Mouse (Mus musculus): Measurements from ENCODE around the gene Mdm2. TPM values are rescaled to one million over a fixed set of nuclear protein-coding genes. Genes with fewer than 3 reads are reported as not detected.
"Not testable (repeated sequence)": the region's sequence is repeated elsewhere in the genome, so short reads cannot be mapped to it uniquely, and the experiment has no call there.

The Mdm2 gene
- polyA plus RNA-seq, 1 experiment, result 36.0 TPM

- TF ChIP-seq CEBPB (IDR thresholded peaks at IDR 0.05; ENCODE audit: low read depth) (no peak), MYOD1 (IDR thresholded peaks at IDR 0.05; ENCODE audit: control insufficient read depth, insufficient read length, low read depth) (no peak), FOSL1 (IDR thresholded peaks at IDR 0.05; ENCODE audit: insufficient read depth, low read length, poor library complexity, severe bottlenecking) (no peak), MAX (IDR thresholded peaks at IDR 0.05) (no peak), CTCF (IDR thresholded peaks at IDR 0.05; ENCODE audit: control insufficient read depth, insufficient read depth, insufficient read length) (no peak), USF1 (IDR thresholded peaks at IDR 0.05; ENCODE audit: low read depth) (no peak)
- H3K4me3 ChIP-seq (ENCODE audit: insufficient read depth, poor library complexity, severe bottlenecking), result no peak overlapping the region
- no peaks in the 10 kb centered on the region for H3K36me3 ChIP-seq (ENCODE audit: control insufficient read depth, insufficient read depth)
- H3K27me3 ChIP-seq (ENCODE audit: control insufficient read depth, insufficient read depth, insufficient read length), result no peaks in the 10 kb centered on the region
- no peak overlapping the region for H3ac ChIP-seq (ENCODE audit: control insufficient read depth, insufficient read length, low read depth)
- no peaks in the 10 kb centered on the region for H3K79me3 ChIP-seq (ENCODE audit: low read depth)
- H3K79me2 ChIP-seq (ENCODE audit: control insufficient read depth, insufficient read depth), result no peaks in the 10 kb centered on the region
These were observed 13.7 kb upstream of the Mdm2 start for GRCm38 (mm10) chr10:117724136-117724718.

DNA sequence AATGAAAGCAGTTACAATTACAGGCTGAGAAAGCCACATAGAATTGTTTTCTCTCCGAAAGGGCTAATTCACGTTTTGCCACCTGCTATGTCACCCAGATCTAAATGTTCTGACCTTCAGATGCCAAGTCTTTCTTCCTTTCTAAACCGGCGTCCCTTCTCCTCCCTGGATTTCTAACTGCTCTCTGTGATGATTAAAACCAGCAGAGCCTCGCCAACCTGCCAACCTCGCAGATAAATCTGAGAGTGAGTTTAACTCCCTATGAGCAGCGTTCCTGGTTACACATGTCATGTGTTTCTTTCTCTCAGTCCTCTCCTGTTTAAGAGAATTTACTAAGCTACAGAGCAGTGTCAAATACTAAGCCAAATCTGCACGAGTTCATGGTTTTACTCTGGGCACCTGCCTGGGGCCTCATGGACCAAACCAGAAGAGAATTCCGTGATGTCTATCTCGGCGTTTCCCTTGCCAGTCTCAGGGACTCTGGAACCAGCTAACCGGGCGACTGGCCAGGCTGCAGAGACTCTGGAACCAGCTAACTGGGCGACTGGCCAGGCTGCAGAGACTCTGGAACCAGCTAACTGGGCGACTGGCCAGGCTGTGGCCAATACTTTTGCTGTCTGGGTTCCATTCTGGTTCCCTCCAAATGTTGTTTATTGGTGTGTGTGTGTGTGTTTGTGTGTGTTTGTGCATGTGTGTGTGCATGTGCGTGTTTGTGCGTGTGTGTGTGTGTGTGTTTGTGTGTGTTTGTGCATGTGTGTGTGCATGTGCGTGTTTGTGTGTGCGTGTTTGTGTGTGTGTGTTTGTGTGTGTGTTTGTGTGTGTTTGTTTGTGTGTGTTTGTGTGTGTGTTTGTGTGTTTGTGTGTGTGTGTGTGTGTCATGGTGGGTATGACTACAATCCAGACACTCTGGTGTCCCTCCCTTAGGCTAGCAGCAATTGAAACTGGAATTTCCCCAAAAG lies 7.9 kb upstream of the Mdm2 start:
- Histone ChIP-seq H3K79me3 (ENCODE audit: low read depth) (no peaks in the 10 kb centered on the region), H3K27me3 (ENCODE audit: control insufficient read depth, insufficient read depth, insufficient read length) (no peaks in the 10 kb centered on the region), H3ac (ENCODE audit: control insufficient read depth, insufficient read length, low read depth) (no peak overlapping the region), H3K36me3 (ENCODE audit: control insufficient read depth, insufficient read depth) (no peaks in the 10 kb centered on the region), H3K4me3 (ENCODE audit: insufficient read depth, poor library complexity, severe bottlenecking) (no peak overlapping the region), H3K79me2 (ENCODE audit: control insufficient read depth, insufficient read depth) (no peaks in the 10 kb centered on the region)
- TF ChIP-seq MYOD1 (IDR thresholded peaks at IDR 0.05; ENCODE audit: control insufficient read depth, insufficient read length, low read depth) (no peak), USF1 (IDR thresholded peaks at IDR 0.05; ENCODE audit: low read depth) (no peak), MAX (IDR thresholded peaks at IDR 0.05) (no peak), CTCF (IDR thresholded peaks at IDR 0.05; ENCODE audit: control insufficient read depth, insufficient read depth, insufficient read length) (no peak), CEBPB (IDR thresholded peaks at IDR 0.05; ENCODE audit: low read depth) (no peak), FOSL1 (IDR thresholded peaks at IDR 0.05; ENCODE audit: insufficient read depth, low read length, poor library complexity, severe bottlenecking) (no peak), MYOG (IDR thresholded peaks at IDR 0.05; ENCODE audit: control insufficient read depth, extremely low read depth, insufficient read length) (no peak)

GRCm38 (mm10) chr10:117717583-117717982 lies 7.0 kb upstream of the Mdm2 start:
- no peak overlapping the region for H3K4me3 ChIP-seq (ENCODE audit: insufficient read depth, poor library complexity, severe bottlenecking)
- H3K79me2 ChIP-seq (ENCODE audit: control insufficient read depth, insufficient read depth), result no peaks in the 10 kb centered on the region
- no peaks in the 10 kb centered on the region for H3K36me3 ChIP-seq (ENCODE audit: control insufficient read depth, insufficient read depth)
- no peaks in the 10 kb centered on the region for H3K27me3 ChIP-seq (ENCODE audit: control insufficient read depth, insufficient read depth, insufficient read length)
- TF ChIP-seq MYOG (IDR thresholded peaks at IDR 0.05; ENCODE audit: control insufficient read depth, extremely low read depth, insufficient read length), result no peak
- peak; percentile 90 for TF ChIP-seq FOSL1 (IDR thresholded peaks at IDR 0.05; ENCODE audit: insufficient read depth, low read length, poor library complexity, severe bottlenecking)
- no peaks in the 10 kb centered on the region for H3K79me3 ChIP-seq (ENCODE audit: low read depth)
- no peak overlapping the region for H3ac ChIP-seq (ENCODE audit: control insufficient read depth, insufficient read length, low read depth)

DNA sequence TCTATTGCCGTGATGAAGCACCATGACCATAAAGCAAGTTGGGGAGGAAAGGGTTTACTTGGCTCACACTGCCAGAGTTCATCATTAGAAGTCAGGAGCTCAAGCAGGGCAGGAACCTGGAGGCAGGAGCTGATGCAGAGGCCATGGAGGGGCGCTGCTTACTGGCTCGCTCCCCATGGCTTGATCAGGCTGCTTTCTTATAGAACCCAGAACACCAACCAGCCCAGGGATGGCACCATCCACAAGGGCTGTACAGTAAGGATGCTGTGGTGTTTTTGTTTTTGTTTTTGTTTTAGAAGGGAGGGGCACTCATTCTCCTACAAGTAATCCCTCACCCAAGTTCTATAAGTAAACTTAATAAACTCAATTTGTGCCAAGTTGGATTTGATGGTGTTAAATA lies 6.1 kb upstream of the Mdm2 start:
- TF ChIP-seq CEBPB (IDR thresholded peaks at IDR 0.05; ENCODE audit: low read depth), result no peak
- no peak for TF ChIP-seq MYOG (IDR thresholded peaks at IDR 0.05; ENCODE audit: control insufficient read depth, extremely low read depth, insufficient read length)
- no peak for TF ChIP-seq CTCF (IDR thresholded peaks at IDR 0.05; ENCODE audit: control insufficient read depth, insufficient read depth, insufficient read length)
- no peak for TF ChIP-seq MYOD1 (IDR thresholded peaks at IDR 0.05; ENCODE audit: control insufficient read depth, insufficient read length, low read depth)
- TF ChIP-seq USF1 (IDR thresholded peaks at IDR 0.05; ENCODE audit: low read depth), result no peak
- no peak for TF ChIP-seq MAX (IDR thresholded peaks at IDR 0.05)
- TF ChIP-seq FOSL1 (IDR thresholded peaks at IDR 0.05; ENCODE audit: insufficient read depth, low read length, poor library complexity, severe bottlenecking), result no peak
- Histone ChIP-seq H3K79me3 (ENCODE audit: low read depth) (no peaks in the 10 kb centered on the region), H3K36me3 (ENCODE audit: control insufficient read depth, insufficient read depth) (no peaks in the 10 kb centered on the region), H3ac (ENCODE audit: control insufficient read depth, insufficient read length, low read depth) (no peak overlapping the region), H3K79me2 (ENCODE audit: control insufficient read depth, insufficient read depth) (no peaks in the 10 kb centered on the region), H3K27me3 (ENCODE audit: control insufficient read depth, insufficient read depth, insufficient read length) (no peaks in the 10 kb centered on the region), H3K4me3 (ENCODE audit: insufficient read depth, poor library complexity, severe bottlenecking) (no peak overlapping the region)

- not testable (repeated sequence) for H3K79me3 ChIP-seq (ENCODE audit: low read depth); H3K27me3 ChIP-seq (ENCODE audit: control insufficient read depth, insufficient read depth, insufficient read length); H3K79me2 ChIP-seq (ENCODE audit: control insufficient read depth, insufficient read depth); H3K36me3 ChIP-seq (ENCODE audit: control insufficient read depth, insufficient read depth); H3ac ChIP-seq (ENCODE audit: control insufficient read depth, insufficient read length, low read depth); H3K4me3 ChIP-seq (ENCODE audit: insufficient read depth, poor library complexity, severe bottlenecking)
These were observed 5.1 kb upstream of the Mdm2 start for GRCm38 (mm10) chr10:117715654-117716053.

DNA sequence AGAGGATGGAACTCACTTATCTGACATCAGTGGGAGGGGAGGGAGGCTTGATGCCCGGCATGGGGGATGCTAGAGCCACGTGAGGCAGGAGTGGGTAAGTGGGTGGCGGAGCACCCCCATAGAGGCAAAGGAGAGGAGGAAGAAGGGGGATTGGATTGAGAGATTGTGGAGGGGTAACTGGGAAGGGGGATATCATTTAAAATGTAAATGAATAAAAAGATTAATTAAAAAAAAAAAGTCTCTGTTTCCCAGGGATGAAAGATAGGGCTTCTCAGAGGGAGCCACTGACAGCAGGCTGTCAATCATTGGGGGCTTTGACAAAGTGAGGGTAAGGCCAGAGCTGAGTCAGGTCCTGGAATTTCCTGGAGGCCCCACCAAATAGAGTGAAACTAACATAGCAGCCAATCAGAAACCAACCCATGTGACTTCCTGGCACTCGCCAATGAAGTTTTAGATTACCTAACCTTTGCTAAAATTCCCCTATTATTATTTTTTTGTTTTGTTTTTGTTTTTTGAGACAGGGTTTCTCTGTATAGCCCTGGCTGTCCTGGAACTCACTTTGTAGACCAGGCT lies 4.5 kb upstream of the Mdm2 start:
- TF ChIP-seq CTCF (IDR thresholded peaks at IDR 0.05; ENCODE audit: control insufficient read depth, insufficient read depth, insufficient read length) (no peak), USF1 (IDR thresholded peaks at IDR 0.05; ENCODE audit: low read depth) (peak; percentile 27), MYOD1 (IDR thresholded peaks at IDR 0.05; ENCODE audit: control insufficient read depth, insufficient read length, low read depth) (no peak), MYOG (IDR thresholded peaks at IDR 0.05; ENCODE audit: control insufficient read depth, extremely low read depth, insufficient read length) (no peak), MAX (IDR thresholded peaks at IDR 0.05) (no peak), FOSL1 (IDR thresholded peaks at IDR 0.05; ENCODE audit: insufficient read depth, low read length, poor library complexity, severe bottlenecking) (no peak), CEBPB (IDR thresholded peaks at IDR 0.05; ENCODE audit: low read depth) (no peak)
- H3ac ChIP-seq (ENCODE audit: control insufficient read depth, insufficient read length, low read depth), result no peak overlapping the region
- no peaks in the 10 kb centered on the region for H3K27me3 ChIP-seq (ENCODE audit: control insufficient read depth, insufficient read depth, insufficient read length)
- no peak overlapping the region for H3K4me3 ChIP-seq (ENCODE audit: insufficient read depth, poor library complexity, severe bottlenecking)
- H3K79me3 ChIP-seq (ENCODE audit: low read depth), result no peaks in the 10 kb centered on the region
- H3K79me2 ChIP-seq (ENCODE audit: control insufficient read depth, insufficient read depth), result peaks cover 11% of the 10 kb centered on the region
- H3K36me3 ChIP-seq (ENCODE audit: control insufficient read depth, insufficient read depth), result no peaks in the 10 kb centered on the region

Measured in C2C12 (cell line).